Mouse (Mus musculus) megakaryocyte, embryonic 14.5 days (primary cell): ENCODE measurements around the gene Pgc.

Source experiments
- FLI1 ChIP-seq: IDR thresholded peaks from 2 replicates; pipeline ENCODE4 v1.6.1; 2012; ENCODE audit warnings: low read length, inconsistent platforms, mixed read lengths
- GATA1 ChIP-seq: IDR thresholded peaks from 3 replicates; pipeline ENCODE4 v1.6.1; 2012; ENCODE audit warnings: mixed read lengths, low read length, inconsistent platforms, borderline replicate concordance

DNA sequence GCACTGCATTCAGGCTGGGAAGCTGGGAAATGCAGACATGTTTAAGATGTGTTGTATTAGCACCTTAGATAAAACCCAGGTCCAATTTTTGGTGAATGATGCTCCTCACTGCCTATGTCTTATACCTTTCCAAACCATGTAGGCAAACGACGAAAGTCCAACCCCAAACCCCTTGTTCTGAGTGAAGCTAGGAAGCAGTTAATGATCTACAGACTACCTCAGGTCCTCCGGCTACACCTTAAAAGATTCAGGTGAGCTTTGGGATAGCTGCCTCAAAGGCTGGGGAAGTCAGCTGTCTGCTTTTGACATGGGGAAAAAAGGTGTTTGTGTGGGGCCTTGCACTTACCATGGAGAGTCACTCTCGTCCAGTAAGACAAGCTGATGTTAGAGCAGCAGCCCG lies 47.9 kb upstream of the Pgc start:
- no peak for TF ChIP-seq GATA1
- TF ChIP-seq FLI1: no peak
